8 mouse cellular contexts compared by ENCODE assay signal in genomic region chr2:27699574-27699973, GRCm38 (mm10). TPM values are rescaled to one million over a fixed set of nuclear protein-coding genes. Genes with fewer than 3 reads are reported as not detected.
DNase-seq lines count a peak whose midpoint lies in the region; ATAC-seq and TF ChIP-seq lines count a peak whose summit lies in the region.

No protein-coding gene starts in this region.

- WGBS in embryonic facial prominence, embryonic 11.5 days: 10% methylated on average over 7 of the region's 7 CpGs
- whole genome bisulfite sequencing in intestine, postnatal 0 days: 17% methylated on average over 7 of the region's 7 CpGs
- 12% methylated on average over 7 of the region's 7 CpGs for WGBS in midbrain, embryonic 10.5 days

- intact Hi-C loops in left cerebral cortex, postnatal 25 days (cut with DNase I): loop anchor here (5.0 kb wide), 1 partner anchor 63 kb away; no protein-coding TSS in a partner anchor

- 0 out of 2 replicates have a peak overlapping the region, but pooled peaks have one; percentile 56 for H3K27ac ChIP-seq in embryonic facial prominence, embryonic 11.5 days (replicated peaks; ENCODE audit: low read depth, low read length)
- peak overlapping the region; percentile 36; the same call in 1 of the 2 replicates for H3K27ac ChIP-seq in intestine, postnatal 0 days (ENCODE audit: low read depth, low read length)
- peak overlapping the region; percentile 71 for H3K27ac ChIP-seq in midbrain, embryonic 10.5 days (replicated peaks)

- H3K27me3 ChIP-seq in embryonic facial prominence, embryonic 11.5 days (ENCODE audit: control insufficient read depth, insufficient read depth, low read length): no peaks in the 10 kb centered on the region
- H3K27me3 ChIP-seq in intestine, postnatal 0 days (replicated peaks; ENCODE audit: control insufficient read depth, insufficient read depth, low read length): no peaks in the 10 kb centered on the region
- no peaks in the 10 kb centered on the region for H3K27me3 ChIP-seq in midbrain, embryonic 10.5 days (ENCODE audit: low read depth, poor library complexity, severe bottlenecking)

- H3K4me2 ChIP-seq in embryonic facial prominence, embryonic 11.5 days (ENCODE audit: low read depth, low read length): no peak overlapping the region; the same call in 1 of the 2 replicates
- peak overlapping the region; percentile 18 for H3K4me2 ChIP-seq in intestine, postnatal 0 days (replicated peaks; ENCODE audit: low read depth)

- H3K9ac ChIP-seq in embryonic facial prominence, embryonic 11.5 days (replicated peaks; ENCODE audit: low read length): peak overlapping the region; percentile 15; the same call in 1 of the 2 replicates
- H3K9ac ChIP-seq in intestine, postnatal 0 days (ENCODE audit: low read depth, low read length): no peak overlapping the region

- no peaks in the 10 kb centered on the region for H3K36me3 ChIP-seq in embryonic facial prominence, embryonic 11.5 days (replicated peaks; ENCODE audit: control insufficient read depth, insufficient read depth, low read depth, low read length)
- no peaks in the 10 kb centered on the region for H3K36me3 ChIP-seq in intestine, postnatal 0 days (ENCODE audit: control insufficient read depth, insufficient read depth)
- H3K36me3 ChIP-seq in midbrain, embryonic 10.5 days: no peaks in the 10 kb centered on the region

- peak; percentile 52; the same call in 1 of the 2 replicates for ATAC-seq in embryonic facial prominence, embryonic 11.5 days (replicated peaks; ENCODE audit: insufficient number of reproducible peaks, low FRiP score, low TSS enrichment, low read depth)
- no peak for ATAC-seq in intestine, postnatal 0 days
- ATAC-seq in inflammation-experienced regulatory T-cells, adult 6 months: no peak

- DNase-seq in adrenal gland, postnatal 4 days (ENCODE audit: low spot score in 2 of 2): peak; percentile 16 to 24
- peak; percentile 47 for DNase-seq in embryonic facial prominence, embryonic 11.5 days (ENCODE audit: low spot score)
- DNase-seq in heart, adult 11 months: peak; percentile 99
- peak; percentile 68 for DNase-seq in left cerebral cortex, postnatal 25 days (ENCODE audit: low spot score in 2 of 2)
- peak; percentile 48 for DNase-seq in midbrain, embryonic 10.5 days (ENCODE audit: low spot score)
- DNase-seq in skeletal muscle tissue, adult 2 months (ENCODE audit: low read depth, low spot score): peak; percentile 84

- H3K9me3 ChIP-seq in embryonic facial prominence, embryonic 11.5 days (replicated peaks; ENCODE audit: control insufficient read depth, low read length): no peaks in the 10 kb centered on the region
- H3K9me3 ChIP-seq in intestine, postnatal 0 days (ENCODE audit: control insufficient read depth): no peaks in the 10 kb centered on the region
- no peaks in the 10 kb centered on the region for H3K9me3 ChIP-seq in midbrain, embryonic 10.5 days (replicated peaks)

- H3K4me3 ChIP-seq in embryonic facial prominence, embryonic 11.5 days (ENCODE audit: low read depth, low read length): no peak overlapping the region
- no peak overlapping the region for H3K4me3 ChIP-seq in intestine, postnatal 0 days (ENCODE audit: low read depth, low read length)
- H3K4me3 ChIP-seq in midbrain, embryonic 10.5 days: no peak overlapping the region

- peak; percentile 68 for TF ChIP-seq CTCF in intestine, postnatal 0 days (IDR thresholded peaks at IDR 0.05; ENCODE audit: low read depth)

- peaks cover 11% of the 10 kb centered on the region for H3K4me1 ChIP-seq in embryonic facial prominence, embryonic 11.5 days (ENCODE audit: control insufficient read depth, insufficient read depth, low read length)
- H3K4me1 ChIP-seq in intestine, postnatal 0 days (replicated peaks; ENCODE audit: control insufficient read depth, insufficient read depth, low read length): peaks cover 20% of the 10 kb centered on the region
- H3K4me1 ChIP-seq in midbrain, embryonic 10.5 days: peaks cover 76% of the 10 kb centered on the region

RNA-seq across cellular contexts. Expression of gene Rxra, which starts 23.3 kb away (rescaled TPM):
- total RNA-seq in adrenal gland, postnatal 4 days (2021): 10 to 100 TPM; 58.4 to 59.3 TPM
- polyA plus RNA-seq in embryonic facial prominence, embryonic 11.5 days (2014; fragmentation: Nextera tagmentation; extraction: Ambion mirVana): 7.6 and 9.7 TPM in 2 replicates
- polyA plus RNA-seq in intestine, postnatal 0 days (2015; fragmentation: Nextera tagmentation; extraction: Ambion mirVana): 9.0 and 10.2 TPM in 2 replicates
- 10 to 100 TPM; 18.7 to 21.2 TPM for total RNA-seq in left cerebral cortex, postnatal 25 days (2021)
- 7.5 and 7.6 TPM in 2 replicates for polyA plus RNA-seq in midbrain, embryonic 10.5 days (2016; fragmentation: Nextera tagmentation; extraction: Ambion mirVana)
- 1 to 10 TPM; 5.3 to 7.3 (median 5.7) TPM for polyA plus RNA-seq in inflammation-experienced regulatory T-cells, adult 6 months (2017; shearing (Covaris generic))

Comparison
In these comparisons a context has a peak if more than half of its experiments do, and no peak if none do; other contexts are left out.
1. DNase-seq: peak in every context shown above with its lines; median percentile 99 in heart, adult 11 months; 84 in skeletal muscle tissue, adult 2 months; 68 in left cerebral cortex, postnatal 25 days; 48 in midbrain, embryonic 10.5 days; 47 in embryonic facial prominence, embryonic 11.5 days; 20 in adrenal gland, postnatal 4 days.